Comparison of ENCODE assay signal across 19 mouse cellular contexts in genomic region chr10:80056506-80056905, GRCm38 (mm10). TPM values are rescaled to one million over a fixed set of nuclear protein-coding genes. Genes with fewer than 3 reads are reported as not detected.
DNase-seq lines count a peak whose midpoint lies in the region; ATAC-seq and TF ChIP-seq lines count a peak whose summit lies in the region.
"Had no signal": no experiment of that assay in that cellular context is flagged by ENCODE, and none has a peak within 500 bp of the region (broad histone marks: within the 10 kb centered on the region; RNA-seq: fewer than 3 reads in every experiment).

No protein-coding gene starts in this region.

- no peak overlapping the region for H3K27ac ChIP-seq in kidney, embryonic 16.5 days (ENCODE audit: low read length)
- H3K27ac ChIP-seq in ES-Bruce4 (ENCODE audit: insufficient read depth, low read length) = 0 out of 2 replicates have a peak overlapping the region, but pooled peaks have one; percentile 14
- no peak overlapping the region for H3K27ac ChIP-seq in embryonic fibroblast, embryonic 13.5 days (ENCODE audit: insufficient read depth, low read length)
- 0 out of 2 replicates have a peak overlapping the region, but pooled peaks have one; percentile 11 for H3K27ac ChIP-seq in liver, postnatal 0 days (ENCODE audit: low read depth)
- H3K27ac ChIP-seq in midbrain, postnatal 0 days (ENCODE audit: low read depth, low read length) = no peak overlapping the region
- H3K27ac ChIP-seq: heart, adult 2 months; hindbrain, embryonic 15.5 days; limb, embryonic 10.5 days; midbrain, embryonic 12.5 days had no signal

- TF ChIP-seq EP300 in ES-Bruce4 (IDR thresholded peaks at IDR 0.05; ENCODE audit: insufficient read depth, low read depth, low read length) = no peak
- no peak for TF ChIP-seq EP300 in liver, postnatal 0 days (IDR thresholded peaks at IDR 0.05; ENCODE audit: low read depth)

- DNase-seq in kidney, postnatal 10 days = no peak
- no peak for DNase-seq in liver, postnatal 0 days
- no peak for DNase-seq in midbrain, postnatal 0 days (ENCODE audit: low spot score)
- DNase-seq in B cell, adult 2 months = no peak
- DNase-seq: adrenal gland, postnatal 14 days; cerebellum, adult 11-12 months; cerebellum, postnatal 36 days; forebrain, postnatal 0 days; gastrocnemius, postnatal 10 days; heart, adult 2 months; lung, embryonic 14.5 days; lung, postnatal 4 days had no signal

- 86% methylated on average over 4 of the region's 4 CpGs for WGBS in kidney, embryonic 16.5 days
- 86% methylated on average over 4 of the region's 4 CpGs for WGBS in liver, postnatal 0 days (ENCODE audit: insufficient replicate concordance)
- WGBS in midbrain, postnatal 0 days = 86% methylated on average over 4 of the region's 4 CpGs

- H3K9me3 ChIP-seq in kidney, embryonic 16.5 days (ENCODE audit: low read length) = no peaks in the 10 kb centered on the region
- H3K9me3 ChIP-seq in ES-Bruce4 (replicated peaks; ENCODE audit: control insufficient read depth, insufficient read depth, low read length, poor library complexity, severe bottlenecking) = no peaks in the 10 kb centered on the region
- no peaks in the 10 kb centered on the region for H3K9me3 ChIP-seq in liver, postnatal 0 days (ENCODE audit: low read length)
- H3K9me3 ChIP-seq in midbrain, postnatal 0 days (ENCODE audit: low read length) = no peaks in the 10 kb centered on the region
- H3K9me3 ChIP-seq: hindbrain, embryonic 15.5 days; limb, embryonic 10.5 days; midbrain, embryonic 12.5 days had no signal

- peaks cover 43% of the 10 kb centered on the region for H3K36me3 ChIP-seq in kidney, embryonic 16.5 days (ENCODE audit: insufficient read depth, low read length)
- peaks cover 20% of the 10 kb centered on the region for H3K36me3 ChIP-seq in ES-Bruce4 (ENCODE audit: control insufficient read depth, insufficient read depth, low read length, poor library complexity, severe bottlenecking)
- H3K36me3 ChIP-seq in liver, postnatal 0 days (replicated peaks; ENCODE audit: insufficient read depth, low read length) = peaks cover 59% of the 10 kb centered on the region
- peaks cover 48% of the 10 kb centered on the region for H3K36me3 ChIP-seq in midbrain, postnatal 0 days (ENCODE audit: insufficient read depth, low read length)

- peak overlapping the region; percentile 38; the same call in 1 of the 2 replicates for H3K9ac ChIP-seq in kidney, embryonic 16.5 days (replicated peaks; ENCODE audit: low read length)
- H3K9ac ChIP-seq in ES-Bruce4 (ENCODE audit: low read depth, poor library complexity, severe bottlenecking) = peak overlapping the region; percentile 52; the same call in 1 of the 2 replicates
- no peak overlapping the region for H3K9ac ChIP-seq in liver, postnatal 0 days (replicated peaks)
- no peak overlapping the region for H3K9ac ChIP-seq in midbrain, postnatal 0 days (replicated peaks; ENCODE audit: low read length, poor library complexity, severe bottlenecking)
- H3K9ac ChIP-seq: forebrain, postnatal 0 days; hindbrain, embryonic 15.5 days; lung, embryonic 14.5 days; midbrain, embryonic 12.5 days had no signal

- no peak for TF ChIP-seq POLR2A in ES-Bruce4 (IDR thresholded peaks at IDR 0.05; ENCODE audit: insufficient read depth, low read length)
- peak; percentile 7; the same call in 1 of the 2 replicates for TF ChIP-seq POLR2A in embryonic fibroblast, embryonic 13.5 days (IDR thresholded peaks at IDR 0.05; ENCODE audit: low read depth, low read length)

- no peak for ATAC-seq in kidney, embryonic 16.5 days (ENCODE audit: low FRiP score, low TSS enrichment)
- no peak for ATAC-seq in liver, postnatal 0 days
- ATAC-seq in midbrain, postnatal 0 days (ENCODE audit: low FRiP score) = no peak
- ATAC-seq: CD4-positive, CD25-positive, alpha-beta regulatory T cell, adult 4 months; forebrain, postnatal 0 days had no signal

- no peaks in the 10 kb centered on the region for H3K27me3 ChIP-seq in kidney, embryonic 16.5 days (ENCODE audit: insufficient read depth, low read length)
- H3K27me3 ChIP-seq in ES-Bruce4 (ENCODE audit: control insufficient read depth, insufficient read depth, low read length, poor library complexity, severe bottlenecking) = no peaks in the 10 kb centered on the region
- H3K27me3 ChIP-seq in liver, postnatal 0 days (ENCODE audit: insufficient read depth, low read length) = no peaks in the 10 kb centered on the region
- no peaks in the 10 kb centered on the region for H3K27me3 ChIP-seq in midbrain, postnatal 0 days (ENCODE audit: insufficient read depth, low read length)
- H3K27me3 ChIP-seq: hindbrain, embryonic 15.5 days; midbrain, embryonic 12.5 days had no signal

- no peak overlapping the region for H3K4me3 ChIP-seq in kidney, embryonic 16.5 days (ENCODE audit: low read length)
- H3K4me3 ChIP-seq in ES-Bruce4 (ENCODE audit: low read depth, low read length) = peak overlapping the region; percentile 31
- no peak overlapping the region for H3K4me3 ChIP-seq in embryonic fibroblast, embryonic 13.5 days (ENCODE audit: insufficient read depth, low read length)
- no peak overlapping the region for H3K4me3 ChIP-seq in liver, postnatal 0 days (ENCODE audit: low read depth, low read length)
- H3K4me3 ChIP-seq in midbrain, postnatal 0 days (ENCODE audit: low read depth, low read length) = no peak overlapping the region
- H3K4me3 ChIP-seq: heart, adult 2 months; hindbrain, embryonic 15.5 days; limb, embryonic 10.5 days; midbrain, embryonic 12.5 days had no signal

- TF ChIP-seq CTCF in ES-Bruce4 (IDR thresholded peaks at IDR 0.05; ENCODE audit: low read depth, low read length) = no peak
- TF ChIP-seq CTCF in embryonic fibroblast, embryonic 13.5 days (IDR thresholded peaks at IDR 0.05; ENCODE audit: borderline replicate concordance, insufficient read depth, low read length) = no peak
- TF ChIP-seq CTCF in liver, postnatal 0 days (IDR thresholded peaks at IDR 0.05; ENCODE audit: low read depth) = no peak
- no peak for TF ChIP-seq CTCF in midbrain, postnatal 0 days (IDR thresholded peaks at IDR 0.05)

- H3K4me2 ChIP-seq in kidney, embryonic 16.5 days (replicated peaks; ENCODE audit: low read depth, low read length) = no peak overlapping the region
- H3K4me2 ChIP-seq in liver, postnatal 0 days (ENCODE audit: low read depth, low read length) = no peak overlapping the region
- H3K4me2 ChIP-seq in midbrain, postnatal 0 days (ENCODE audit: low read depth, low read length, poor library complexity, severe bottlenecking) = no peak overlapping the region
- H3K4me2 ChIP-seq: hindbrain, embryonic 15.5 days; lung, embryonic 14.5 days; midbrain, embryonic 12.5 days had no signal

- H3K4me1 ChIP-seq in kidney, embryonic 16.5 days (ENCODE audit: insufficient read depth, low read length) = peaks cover 30% of the 10 kb centered on the region
- H3K4me1 ChIP-seq in ES-Bruce4 (ENCODE audit: control insufficient read depth, insufficient read depth, low read length) = peaks cover 3% of the 10 kb centered on the region
- peaks cover 6% of the 10 kb centered on the region for H3K4me1 ChIP-seq in embryonic fibroblast, embryonic 13.5 days (ENCODE audit: control insufficient read depth, insufficient read depth, low read length)
- peaks cover 30% of the 10 kb centered on the region for H3K4me1 ChIP-seq in liver, postnatal 0 days (ENCODE audit: insufficient read depth)
- peaks cover 3% of the 10 kb centered on the region; the same call in 1 of the 2 replicates for H3K4me1 ChIP-seq in midbrain, postnatal 0 days (ENCODE audit: insufficient read depth, low read length)

RNA-seq across cellular contexts. Expression of gene Gpx4, which starts 9.5 kb away (rescaled TPM):
- 617 and 706 TPM in 2 replicates for polyA plus RNA-seq in kidney, embryonic 16.5 days (2015; fragmentation: Nextera tagmentation; extraction: Ambion mirVana)
- polyA plus RNA-seq in ES-Bruce4 (2011; ENCODE audit: insufficient read depth, insufficient read length, low read depth, missing spikeins) = 479 and 507 TPM in 2 replicates
- polyA plus RNA-seq in embryonic fibroblast, embryonic 13.5 days (2011; ENCODE audit: insufficient read length, low read depth, missing spikeins) = 214 and 217 TPM in 2 replicates
- polyA plus RNA-seq in liver, postnatal 0 days (2015; fragmentation: Nextera tagmentation; extraction: Ambion mirVana) = 537 and 560 TPM in 2 replicates
- total RNA-seq in midbrain, postnatal 0 days (2014; rRNA removed) = 350 TPM in 2 replicates
- polyA plus RNA-seq in midbrain, postnatal 0 days (2015; fragmentation: Nextera tagmentation; extraction: Ambion mirVana) = 635 and 741 TPM in 2 replicates

RNA-seq across cellular contexts. Expression of gene Polr2e, which starts 16.9 kb away (rescaled TPM):
- polyA plus RNA-seq in kidney, embryonic 16.5 days (2015; fragmentation: Nextera tagmentation; extraction: Ambion mirVana) = 242 and 248 TPM in 2 replicates
- polyA plus RNA-seq in ES-Bruce4 (2011; ENCODE audit: insufficient read depth, insufficient read length, low read depth, missing spikeins) = 176 and 180 TPM in 2 replicates
- polyA plus RNA-seq in embryonic fibroblast, embryonic 13.5 days (2011; ENCODE audit: insufficient read length, low read depth, missing spikeins) = 46.3 and 61.0 TPM in 2 replicates
- polyA plus RNA-seq in liver, postnatal 0 days (2015; fragmentation: Nextera tagmentation; extraction: Ambion mirVana) = 57.0 and 58.3 TPM in 2 replicates
- 66.4 and 76.0 TPM in 2 replicates for total RNA-seq in midbrain, postnatal 0 days (2014; rRNA removed)
- polyA plus RNA-seq in midbrain, postnatal 0 days (2015; fragmentation: Nextera tagmentation; extraction: Ambion mirVana) = 126 and 135 TPM in 2 replicates

RNA-seq across cellular contexts. Expression of gene Arhgap45, which starts 40.1 kb away (rescaled TPM):
- polyA plus RNA-seq in kidney, embryonic 16.5 days (2015; fragmentation: Nextera tagmentation; extraction: Ambion mirVana) = 10.5 and 11.3 TPM in 2 replicates
- polyA plus RNA-seq in ES-Bruce4 (2011; ENCODE audit: insufficient read depth, insufficient read length, low read depth, missing spikeins) = 6.5 and 6.9 TPM in 2 replicates
- polyA plus RNA-seq in embryonic fibroblast, embryonic 13.5 days (2011; ENCODE audit: insufficient read length, low read depth, missing spikeins) = 1.7 and 3.1 TPM in 2 replicates
- polyA plus RNA-seq in liver, postnatal 0 days (2015; fragmentation: Nextera tagmentation; extraction: Ambion mirVana) = 12.1 and 14.2 TPM in 2 replicates
- 1.7 and 2.4 TPM in 2 replicates for total RNA-seq in midbrain, postnatal 0 days (2014; rRNA removed)
- 1.2 and 1.6 TPM in 2 replicates for polyA plus RNA-seq in midbrain, postnatal 0 days (2015; fragmentation: Nextera tagmentation; extraction: Ambion mirVana)

RNA-seq across cellular contexts. Expression of gene Sbno2, which starts 48.9 kb away (rescaled TPM):
- polyA plus RNA-seq in kidney, embryonic 16.5 days (2015; fragmentation: Nextera tagmentation; extraction: Ambion mirVana) = 16.1 and 17.6 TPM in 2 replicates
- 36.1 and 37.3 TPM in 2 replicates for polyA plus RNA-seq in ES-Bruce4 (2011; ENCODE audit: insufficient read depth, insufficient read length, low read depth, missing spikeins)
- 50.7 and 53.5 TPM in 2 replicates for polyA plus RNA-seq in embryonic fibroblast, embryonic 13.5 days (2011; ENCODE audit: insufficient read length, low read depth, missing spikeins)
- 7.4 and 8.7 TPM in 2 replicates for polyA plus RNA-seq in liver, postnatal 0 days (2015; fragmentation: Nextera tagmentation; extraction: Ambion mirVana)
- total RNA-seq in midbrain, postnatal 0 days (2014; rRNA removed) = 24.3 TPM in 2 replicates
- polyA plus RNA-seq in midbrain, postnatal 0 days (2015; fragmentation: Nextera tagmentation; extraction: Ambion mirVana) = 7.6 TPM in 2 replicates

RNA-seq across cellular contexts. Expression of gene Stk11, which starts 59.1 kb away (rescaled TPM):
- 18.2 and 20.2 TPM in 2 replicates for polyA plus RNA-seq in kidney, embryonic 16.5 days (2015; fragmentation: Nextera tagmentation; extraction: Ambion mirVana)
- polyA plus RNA-seq in ES-Bruce4 (2011; ENCODE audit: insufficient read depth, insufficient read length, low read depth, missing spikeins) = 70.3 and 91.6 TPM in 2 replicates
- 80.8 and 91.7 TPM in 2 replicates for polyA plus RNA-seq in embryonic fibroblast, embryonic 13.5 days (2011; ENCODE audit: insufficient read length, low read depth, missing spikeins)
- 9.1 and 11.2 TPM in 2 replicates for polyA plus RNA-seq in liver, postnatal 0 days (2015; fragmentation: Nextera tagmentation; extraction: Ambion mirVana)
- 84.0 and 97.3 TPM in 2 replicates for total RNA-seq in midbrain, postnatal 0 days (2014; rRNA removed)
- polyA plus RNA-seq in midbrain, postnatal 0 days (2015; fragmentation: Nextera tagmentation; extraction: Ambion mirVana) = 12.3 and 12.4 TPM in 2 replicates

Comparison
In these comparisons a context has a peak if more than half of its experiments do, and no peak if none do; other contexts are left out.
1. H3K27ac ChIP-seq: peak in ES-Bruce4 (single experiment) and liver, postnatal 0 days (single experiment); none in kidney, embryonic 16.5 days (single experiment), embryonic fibroblast, embryonic 13.5 days (single experiment) and midbrain, postnatal 0 days (single experiment).
2. H3K9ac ChIP-seq: peak in kidney, embryonic 16.5 days (single experiment) and ES-Bruce4 (single experiment); none in liver, postnatal 0 days (single experiment) and midbrain, postnatal 0 days (single experiment).